Mouse (Mus musculus) megakaryocyte, embryonic 14.5 days (primary cell): ENCODE results near the gene Cyp26a1. TPM values are rescaled to one million over a fixed set of nuclear protein-coding genes. Genes with fewer than 3 reads are reported as not detected.

Experiments
- H3K27me3 ChIP-seq: replicated peaks from 2 replicates; pipeline ENCODE3; 2012; ENCODE audit warnings: inconsistent platforms
- H3K36me3 ChIP-seq: replicated peaks from 2 replicates; pipeline ENCODE3; 2012; ENCODE audit warnings: low read length, inconsistent platforms, mixed read lengths
- H3K4me1 ChIP-seq: 2 replicates; pipeline ENCODE4 v1.6.1; 2012; ENCODE audit warnings: inconsistent platforms
- H3K4me3 ChIP-seq: replicated peaks from 2 replicates; pipeline ENCODE3; 2012; ENCODE audit warnings: moderate library complexity, mild to moderate bottlenecking, inconsistent platforms
- H3K9me3 ChIP-seq: 2 replicates; pipeline ENCODE4 v1.6.1; 2012; ENCODE audit warnings: inconsistent platforms
- FLI1 ChIP-seq: IDR thresholded peaks from 2 replicates; pipeline ENCODE4 v1.6.1; 2012; ENCODE audit warnings: low read length, inconsistent platforms, mixed read lengths
- GATA1 ChIP-seq: IDR thresholded peaks from 3 replicates; pipeline ENCODE4 v1.6.1; 2012; ENCODE audit warnings: mixed read lengths, low read length, inconsistent platforms, borderline replicate concordance
- polyA plus RNA-seq: library from polyadenylated mRNA; stranded (reverse); fragments of >175 nt; gene quantifications from 2 replicates; pipeline ENCODE4 v1.2.3, GENCODE M21; 2012; ENCODE audit warnings: low replicate concordance; ENCODE audit not compliant: insufficient read depth

The Cyp26a1 gene
- polyA plus RNA-seq, 1 experiment, result 1.3 TPM

DNA sequence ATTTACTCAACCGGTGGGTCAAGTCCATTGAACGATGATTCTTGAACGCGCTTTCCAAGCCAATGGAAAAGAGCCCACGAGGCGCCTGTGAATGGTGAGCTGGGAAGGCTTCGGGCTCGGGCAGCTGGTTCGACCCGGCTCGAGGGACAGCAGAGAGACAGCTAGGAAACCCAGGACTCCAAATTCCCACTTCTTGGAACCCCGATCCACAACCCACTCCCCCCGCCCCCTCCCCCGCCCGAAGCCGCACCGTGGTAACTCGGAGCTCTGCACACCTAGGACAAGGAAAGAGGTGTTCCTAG is 312 bp upstream of the Cyp26a1 start:
- H3K4me3 ChIP-seq, result peak overlapping the region; percentile 81
- peaks cover 49% of the 10 kb centered on the region for H3K4me1 ChIP-seq
- no peak for TF ChIP-seq GATA1
- TF ChIP-seq FLI1, result no peak
- H3K27me3 ChIP-seq, result peaks cover 94% of the 10 kb centered on the region
- H3K9me3 ChIP-seq, result peaks cover 5% of the 10 kb centered on the region; the same call in 1 of the 2 replicates
- peaks cover 52% of the 10 kb centered on the region for H3K36me3 ChIP-seq

DNA sequence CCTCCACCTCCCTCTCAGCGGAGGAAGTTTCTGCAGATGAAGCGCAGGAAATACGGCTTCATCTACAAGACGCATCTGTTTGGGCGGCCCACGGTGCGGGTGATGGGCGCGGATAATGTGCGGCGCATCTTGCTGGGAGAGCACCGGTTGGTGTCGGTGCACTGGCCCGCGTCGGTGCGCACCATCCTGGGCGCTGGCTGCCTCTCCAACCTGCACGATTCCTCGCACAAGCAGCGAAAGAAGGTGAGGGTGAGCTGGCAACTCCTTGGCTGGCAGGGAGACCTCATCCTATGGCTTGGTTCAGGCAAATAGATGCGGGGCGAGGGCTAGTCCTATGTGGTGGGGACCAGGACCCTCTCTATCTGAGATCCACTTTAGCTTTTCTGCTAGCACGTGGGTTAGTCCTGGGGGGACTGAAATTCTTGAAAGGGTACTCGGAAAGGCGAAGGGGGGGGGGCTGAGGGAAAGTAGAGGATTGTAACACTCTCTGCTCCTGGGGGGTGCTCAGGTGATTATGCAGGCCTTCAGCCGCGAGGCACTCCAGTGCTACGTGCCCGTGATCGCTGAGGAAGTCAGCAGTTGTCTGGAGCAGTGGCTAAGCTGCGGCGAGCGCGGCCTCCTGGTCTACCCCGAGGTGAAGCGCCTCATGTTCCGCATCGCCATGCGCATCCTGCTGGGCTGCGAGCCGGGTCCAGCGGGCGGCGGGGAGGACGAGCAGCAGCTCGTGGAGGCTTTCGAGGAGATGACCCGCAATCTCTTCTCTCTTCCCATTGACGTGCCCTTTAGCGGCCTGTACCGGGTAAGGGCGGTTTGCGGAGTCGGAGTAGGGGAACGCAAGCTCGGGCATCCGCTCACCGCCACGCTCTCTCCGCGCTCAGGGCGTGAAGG is 919 bp downstream of the Cyp26a1 start:
- H3K27me3 ChIP-seq, result peaks cover 89% of the 10 kb centered on the region
- H3K36me3 ChIP-seq, result peaks cover 40% of the 10 kb centered on the region
- peaks cover 42% of the 10 kb centered on the region for H3K4me1 ChIP-seq
- peaks cover 5% of the 10 kb centered on the region; the same call in 1 of the 2 replicates for H3K9me3 ChIP-seq
- H3K4me3 ChIP-seq, result peak overlapping the region; percentile 81
- no peak for TF ChIP-seq GATA1
- no peak for TF ChIP-seq FLI1

DNA sequence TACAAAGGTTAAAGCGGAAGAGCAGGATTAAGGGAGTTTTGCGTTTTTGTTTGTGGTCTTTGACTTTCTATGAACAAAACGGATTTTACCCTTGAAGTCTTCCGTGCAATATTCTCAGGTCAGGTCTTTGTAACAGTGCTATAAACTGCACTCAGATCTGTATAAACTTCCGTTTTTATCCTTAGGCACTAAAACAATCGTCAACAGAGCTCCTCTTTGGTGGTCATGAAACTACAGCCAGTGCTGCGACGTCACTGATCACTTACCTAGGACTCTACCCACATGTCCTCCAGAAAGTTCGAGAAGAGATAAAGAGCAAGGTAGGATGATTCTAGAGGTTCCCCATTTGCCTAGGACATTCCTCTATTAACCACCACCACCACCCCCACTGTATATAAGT is 2.1 kb downstream of the Cyp26a1 start:
- Histone ChIP-seq H3K4me1 (peaks cover 36% of the 10 kb centered on the region), H3K36me3 (peaks cover 29% of the 10 kb centered on the region), H3K9me3 (no peaks in the 10 kb centered on the region), H3K27me3 (peaks cover 80% of the 10 kb centered on the region), H3K4me3 (no peak overlapping the region)
- no peak for TF ChIP-seq GATA1
- no peak for TF ChIP-seq FLI1

- Histone ChIP-seq H3K27me3 (peaks cover 76% of the 10 kb centered on the region), H3K4me3 (no peak overlapping the region)
- no peak for TF ChIP-seq GATA1
- TF ChIP-seq FLI1, result no peak
These were observed 4.9 kb downstream of the Cyp26a1 start for GRCm38 (mm10) chr19:37702377-37703076.

GRCm38 (mm10) chr19:37703902-37704509 is 6.4 kb downstream of the Cyp26a1 start:
- TF ChIP-seq GATA1, result no peak
- H3K27me3 ChIP-seq, result peaks cover 70% of the 10 kb centered on the region

More at GRCm38 (mm10) chr19:37702377-37703076, 4.9 kb downstream of the Cyp26a1 start:
- Histone ChIP-seq H3K4me1 (peaks cover 16% of the 10 kb centered on the region), H3K36me3 (peaks cover 22% of the 10 kb centered on the region), H3K9me3 (no peaks in the 10 kb centered on the region)

DNA sequence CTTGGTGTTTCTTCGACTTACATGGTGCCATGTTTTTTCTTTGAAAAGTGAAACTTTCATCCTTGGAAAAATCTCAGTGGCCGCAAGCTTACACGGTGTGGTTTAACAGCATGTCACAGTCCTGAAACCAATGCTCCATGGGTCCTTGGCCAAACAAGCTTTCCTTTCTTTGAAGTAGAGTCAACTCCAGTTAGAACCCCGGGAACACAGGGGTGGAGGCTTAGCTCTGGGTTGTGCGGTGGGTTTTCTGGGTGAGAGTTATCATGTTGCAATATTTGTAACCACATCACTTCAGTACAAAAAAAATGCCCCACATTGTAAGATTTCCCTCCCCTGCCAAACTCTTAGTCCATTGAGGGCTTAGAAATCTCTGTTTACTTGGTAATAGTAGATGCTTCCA is 8.1 kb downstream of the Cyp26a1 start:
- no peak for TF ChIP-seq GATA1
- TF ChIP-seq FLI1, result no peak
- no peaks in the 10 kb centered on the region; the same call in 1 of the 2 replicates for H3K4me1 ChIP-seq
- peaks cover 14% of the 10 kb centered on the region for H3K9me3 ChIP-seq
- no peak overlapping the region for H3K4me3 ChIP-seq
- peaks cover under 1% of the 10 kb centered on the region for H3K36me3 ChIP-seq
- peaks cover 53% of the 10 kb centered on the region for H3K27me3 ChIP-seq

More at GRCm38 (mm10) chr19:37703902-37704509, 6.4 kb downstream of the Cyp26a1 start:
- Histone ChIP-seq H3K9me3 (no peaks in the 10 kb centered on the region), H3K36me3 (peaks cover 17% of the 10 kb centered on the region), H3K4me1 (peaks cover 1% of the 10 kb centered on the region; the same call in 1 of the 2 replicates), H3K4me3 (no peak overlapping the region)

GRCm38 (mm10) chr19:37714681-37715080 is 17.1 kb downstream of the Cyp26a1 start:
- H3K4me3 ChIP-seq, result no peak overlapping the region
- H3K36me3 ChIP-seq, result no peaks in the 10 kb centered on the region
- peaks cover 16% of the 10 kb centered on the region for H3K27me3 ChIP-seq
- TF ChIP-seq GATA1 (no peak), FLI1 (no peak)
- H3K4me1 ChIP-seq, result peaks cover 17% of the 10 kb centered on the region
- H3K9me3 ChIP-seq, result peaks cover 8% of the 10 kb centered on the region

- no peaks in the 10 kb centered on the region for H3K36me3 ChIP-seq
- no peaks in the 10 kb centered on the region for H3K9me3 ChIP-seq
- peaks cover 17% of the 10 kb centered on the region for H3K4me1 ChIP-seq
- TF ChIP-seq FLI1 (no peak), GATA1 (no peak)
- H3K4me3 ChIP-seq, result no peak overlapping the region
- H3K27me3 ChIP-seq, result peaks cover 16% of the 10 kb centered on the region
These were observed 18.4 kb downstream of the Cyp26a1 start for GRCm38 (mm10) chr19:37715980-37716379.

- TF ChIP-seq FLI1 (no peak), GATA1 (no peak)
- no peak overlapping the region for H3K4me3 ChIP-seq
- H3K4me1 ChIP-seq, result peaks cover 17% of the 10 kb centered on the region
- H3K9me3 ChIP-seq, result no peaks in the 10 kb centered on the region
- no peaks in the 10 kb centered on the region for H3K36me3 ChIP-seq
- H3K27me3 ChIP-seq, result peaks cover 17% of the 10 kb centered on the region
These were observed 19.1 kb downstream of the Cyp26a1 start for GRCm38 (mm10) chr19:37716524-37717175.
